9 mouse cellular contexts compared by ENCODE assay signal in the genomic region with DNA sequence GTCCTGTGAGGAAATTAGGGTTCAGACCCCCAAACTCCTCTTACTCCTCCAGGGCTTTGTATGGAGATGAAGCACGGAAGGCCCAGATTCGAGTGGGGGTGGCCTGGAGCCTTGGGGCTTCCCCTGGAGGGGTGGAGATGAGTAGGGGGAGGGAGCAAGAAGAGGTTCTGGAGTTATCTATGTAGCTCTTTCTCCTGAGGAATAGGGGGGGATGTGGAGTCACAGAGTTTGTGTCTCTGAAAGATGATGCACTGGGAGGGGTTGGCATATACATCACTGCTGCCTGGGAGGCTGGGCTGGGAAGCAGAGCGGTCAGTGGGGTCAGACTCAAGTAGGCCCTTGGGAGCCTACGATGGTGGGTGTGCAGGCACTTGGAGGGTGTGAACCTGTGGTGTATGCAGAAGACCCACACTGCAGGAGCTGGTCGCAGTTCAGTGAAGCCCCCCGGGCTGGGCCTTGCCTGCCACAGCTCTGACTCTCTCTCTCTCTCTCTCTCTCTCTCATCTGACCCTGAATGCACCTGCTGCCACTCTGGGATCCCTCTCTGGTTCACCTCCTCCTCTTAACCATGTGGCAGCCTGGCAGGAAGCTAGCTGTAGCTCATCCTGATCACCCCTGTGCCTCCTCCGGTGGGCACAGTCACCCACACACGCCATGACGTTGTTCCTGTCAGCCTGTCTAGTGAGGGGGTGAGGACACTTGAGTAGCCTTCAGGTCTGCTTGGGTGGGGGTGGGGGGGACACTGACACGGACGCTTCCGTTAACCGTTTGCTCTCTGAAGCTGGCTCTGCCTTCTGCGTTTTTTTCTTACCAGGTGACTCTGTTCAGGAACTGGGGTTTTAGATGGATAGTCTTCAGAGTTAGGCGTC. TPM values are rescaled to one million over a fixed set of nuclear protein-coding genes. Genes with fewer than 3 reads are reported as not detected.
DNase-seq lines count a peak whose midpoint lies in the region; ATAC-seq and TF ChIP-seq lines count a peak whose summit lies in the region.
"Had no signal": no experiment of that assay in that cellular context is flagged by ENCODE, and none has a peak within 500 bp of the region (broad histone marks: within the 10 kb centered on the region; RNA-seq: fewer than 3 reads in every experiment).

No protein-coding gene starts in this region.

- H3K36me3 ChIP-seq in CH12.LX (replicated peaks in 1 of 2; ENCODE audit: control insufficient read depth in 1 of 2, insufficient read depth in 1 of 2, low read length in 1 of 2) = no peaks in the 10 kb centered on the region
- H3K36me3 ChIP-seq in heart, embryonic 15.5 days = no peaks in the 10 kb centered on the region
- no peaks in the 10 kb centered on the region for H3K36me3 ChIP-seq in liver, embryonic 13.5 days
- no peaks in the 10 kb centered on the region for H3K36me3 ChIP-seq in small intestine, adult 2 months (ENCODE audit: control insufficient read depth, insufficient read depth, low read length)

- H3K27ac ChIP-seq in CH12.LX (ENCODE audit: insufficient read depth, low read depth) = peak overlapping the region; percentile 71
- peak overlapping the region; percentile 99 for H3K27ac ChIP-seq in heart, embryonic 15.5 days
- no peak overlapping the region for H3K27ac ChIP-seq in liver, embryonic 13.5 days
- peak overlapping the region; percentile 33 for H3K27ac ChIP-seq in small intestine, adult 2 months (ENCODE audit: insufficient read depth, low read depth, low read length)

- dilution Hi-C loops in CH12.LX (cut with MboI; ENCODE audit: extremely low pct_ligation_motif_present, extremely low pct_unique_long_range_greater_than_20kb, low sequenced_read_pairs) = no loop called here

- H3K27me3 ChIP-seq in CH12.LX (replicated peaks) = no peaks in the 10 kb centered on the region
- H3K27me3 ChIP-seq in heart, embryonic 15.5 days = no peaks in the 10 kb centered on the region
- H3K27me3 ChIP-seq in liver, embryonic 13.5 days = peaks cover 69% of the 10 kb centered on the region
- no peaks in the 10 kb centered on the region for H3K27me3 ChIP-seq in small intestine, adult 2 months (ENCODE audit: control insufficient read depth, insufficient read depth, low read length)

- H3K4me1 ChIP-seq in CH12.LX (ENCODE audit: control insufficient read depth in 1 of 2, insufficient read depth in 2 of 2) = peaks cover 30 to 66% of the 10 kb centered on the region in 2 experiments
- peaks cover 83% of the 10 kb centered on the region for H3K4me1 ChIP-seq in heart, embryonic 15.5 days (replicated peaks)
- peaks cover 90% of the 10 kb centered on the region for H3K4me1 ChIP-seq in liver, embryonic 13.5 days (replicated peaks)
- peaks cover 57% of the 10 kb centered on the region for H3K4me1 ChIP-seq in small intestine, adult 2 months (ENCODE audit: control insufficient read depth, insufficient read depth, insufficient read length, low read length)

- in situ Hi-C loops in CH12.LX (cut with MboI; ENCODE audit: low pct_ligation_motif_present, low pct_unique_long_range_greater_than_20kb, low sequenced_read_pairs) = loop anchor here (5.0 kb wide), 1 partner anchor 33 kb away; no protein-coding TSS in a partner anchor

- H3K79me2 ChIP-seq in CH12.LX (replicated peaks; ENCODE audit: control insufficient read depth, extremely low read depth, insufficient read depth, poor library complexity, severe bottlenecking) = peaks cover 3% of the 10 kb centered on the region; the same call in 1 of the 2 replicates

- TF ChIP-seq CTCF in CH12.LX (conservative IDR thresholded peaks at IDR 0.05 in 1 of 2, IDR thresholded peaks at IDR 0.05 in 1 of 2; ENCODE audit: low read depth in 2 of 2, low read length in 2 of 2) = 0 out of 4 replicates have a peak, but pooled peaks of 1 of the 2 experiments have one; percentile 12
- TF ChIP-seq CTCF in small intestine, adult 2 months (IDR thresholded peaks at IDR 0.05; ENCODE audit: extremely low read depth, insufficient read length, insufficient replicate concordance, low read depth, low read length) = no peak

- no peak; the same call in 1 of the 2 replicates for TF ChIP-seq RAD21 in CH12.LX (IDR thresholded peaks at IDR 0.05; ENCODE audit: low read depth, low read length)

- DNase-seq in heart, adult 11 months = peak; percentile 95
- DNase-seq in heart, adult 8-10 months (ENCODE audit: low spot score) = no peak
- DNase-seq in CH12.LX (ENCODE audit: extremely low read depth) = peak; percentile 74
- no peak for DNase-seq in liver, embryonic 13.5 days
- no peak for DNase-seq in yolk sac, embryonic 10.5 days (ENCODE audit: low spot score)

- no peak for ATAC-seq in heart, embryonic 15.5 days (replicated peaks; ENCODE audit: insufficient number of reproducible peaks, insufficient read depth, low FRiP score, low read depth)
- no peak for ATAC-seq in liver, embryonic 13.5 days (ENCODE audit: low read depth)
- no peak for ATAC-seq in erythroid progenitor cell, adult 5-6 weeks (replicated peaks; ENCODE audit: low FRiP score, poor library complexity, severe bottlenecking)

- peaks cover 5% of the 10 kb centered on the region for H3K9me3 ChIP-seq in CH12.LX (replicated peaks; ENCODE audit: low read length)
- no peaks in the 10 kb centered on the region for H3K9me3 ChIP-seq in heart, embryonic 15.5 days (replicated peaks)
- H3K9me3 ChIP-seq in liver, embryonic 13.5 days (replicated peaks) = no peaks in the 10 kb centered on the region

- 33% methylated on average over 15 of the region's 15 CpGs for WGBS in heart, embryonic 15.5 days
- 42% methylated on average over 15 of the region's 15 CpGs for WGBS in liver, embryonic 13.5 days (ENCODE audit: insufficient replicate concordance)
- 69% methylated on average over 15 of the region's 15 CpGs for WGBS in small intestine, adult 2 months

- no peak for TF ChIP-seq POLR2A in CH12.LX (IDR thresholded peaks at IDR 0.05; ENCODE audit: low read depth, low read length)
- TF ChIP-seq POLR2A in small intestine, adult 2 months (IDR thresholded peaks at IDR 0.05; ENCODE audit: low read depth, low read length) = no peak

- H3K4me3 ChIP-seq in CH12.LX (replicated peaks in 1 of 3; ENCODE audit: low read depth in 2 of 3, low read length in 2 of 3, poor library complexity in 1 of 3) = peak overlapping the region; percentile 72 to 90 (median 76)
- peak overlapping the region; percentile 80 for H3K4me3 ChIP-seq in heart, embryonic 15.5 days
- peak overlapping the region; percentile 66; the same call in 1 of the 2 replicates for H3K4me3 ChIP-seq in liver, embryonic 13.5 days (replicated peaks)
- peak overlapping the region; percentile 95 for H3K4me3 ChIP-seq in small intestine, adult 2 months (ENCODE audit: low read depth, low read length)

- TF ChIP-seq EP300 in CH12.LX (IDR thresholded peaks at IDR 0.05; ENCODE audit: low read length) = 0 out of 2 replicates have a peak, but pooled peaks have one; percentile 7

- peak overlapping the region; percentile 0; the same call in 1 of the 2 replicates for H3K9ac ChIP-seq in CH12.LX (ENCODE audit: insufficient read depth, low read depth)
- H3K9ac ChIP-seq in heart, embryonic 15.5 days = peak overlapping the region; percentile 85
- no peak overlapping the region for H3K9ac ChIP-seq in liver, embryonic 13.5 days

- H3K4me2 ChIP-seq in CH12.LX (ENCODE audit: insufficient read depth, low read depth, poor library complexity, severe bottlenecking) = peak overlapping the region; percentile 80
- peak overlapping the region; percentile 83 for H3K4me2 ChIP-seq in heart, embryonic 15.5 days
- peak overlapping the region; percentile 89 for H3K4me2 ChIP-seq in liver, embryonic 13.5 days

TF ChIP-seq in CH12.LX, 34 proteins besides CTCF, POLR2A, EP300 and RAD21 (continues in another document):
- no peak for TF ChIP-seq E2F4 (IDR thresholded peaks at IDR 0.05; ENCODE audit: insufficient replicate concordance, low read depth, low read length)
- TF ChIP-seq IRF4 (IDR thresholded peaks at IDR 0.05; ENCODE audit: low read depth, low read length) = no peak; the same call in 1 of the 2 replicates
- TF ChIP-seq MAX (IDR thresholded peaks at IDR 0.05; ENCODE audit: low read length) = peak; percentile 69; the same call in 1 of the 2 replicates
- no peak for TF ChIP-seq JUND (conservative IDR thresholded peaks at IDR 0.05; ENCODE audit: low read depth, low read length)
- no peak for TF ChIP-seq GABPA (IDR thresholded peaks at IDR 0.05; ENCODE audit: insufficient replicate concordance, low read depth, low read length)
- peak; percentile 36; the same call in 1 of the 2 replicates for TF ChIP-seq MXI1 (IDR thresholded peaks at IDR 0.05; ENCODE audit: low read depth, low read length)
- TF ChIP-seq RCOR1 (conservative IDR thresholded peaks at IDR 0.05; ENCODE audit: low read depth, low read length) = no peak

RNA-seq across cellular contexts. Expression of a gene that starts 11.7 kb away (rescaled TPM):
- 10 to 100 TPM; 10.8 to 13.5 (median 11.9) TPM for total RNA-seq in heart, adult 8-10 months (2022)
- 11.1 and 12.1 TPM in 2 replicates for total RNA-seq in CH12.LX (2012; rRNA removed)
- total RNA-seq in CH12.LX (2014; rRNA removed) = 2.7 and 4.5 TPM in 2 replicates
- polyA plus RNA-seq in CH12.LX (2012; ENCODE audit: insufficient read length, low read depth) = 12.4 and 13.7 TPM in 2 replicates
- 26.2 and 31.0 TPM in 2 replicates for polyA plus RNA-seq in heart, embryonic 15.5 days (2015; fragmentation: Nextera tagmentation; extraction: Ambion mirVana)
- polyA plus RNA-seq in liver, embryonic 13.5 days (2015; fragmentation: Nextera tagmentation; extraction: Ambion mirVana) = 3.4 and 3.8 TPM in 2 replicates
- polyA plus RNA-seq in small intestine, adult 2 months (2012; rRNA removed) = 25.3 and 56.3 TPM in 2 replicates
- total RNA-seq in erythroid progenitor cell, adult 5-6 weeks (2015; ENCODE audit: low replicate concordance) = 4.3 and 18.4 TPM in 2 replicates
- 0.51 and 1.4 TPM in 2 replicates for total RNA-seq in erythroid progenitor cell, adult 5-6 weeks (2017; ENCODE audit: low replicate concordance)

RNA-seq across cellular contexts. Expression of a gene that starts 31.7 kb away (rescaled TPM):
- under 1 TPM; 0.16 to 0.49 (median 0.25) TPM for total RNA-seq in heart, adult 8-10 months (2022)
- 47.4 and 78.9 TPM in 2 replicates for total RNA-seq in CH12.LX (2012; rRNA removed)
- 93.7 and 99.3 TPM in 2 replicates for total RNA-seq in CH12.LX (2014; rRNA removed)
- 81.3 and 91.9 TPM in 2 replicates for polyA plus RNA-seq in CH12.LX (2012; ENCODE audit: insufficient read length, low read depth)
- 14.2 and 20.4 TPM in 2 replicates for polyA plus RNA-seq in heart, embryonic 15.5 days (2015; fragmentation: Nextera tagmentation; extraction: Ambion mirVana)
- 69.1 and 79.8 TPM in 2 replicates for polyA plus RNA-seq in liver, embryonic 13.5 days (2015; fragmentation: Nextera tagmentation; extraction: Ambion mirVana)
- 0.37 and 0.65 TPM in 2 replicates for polyA plus RNA-seq in small intestine, adult 2 months (2012; rRNA removed)
- total RNA-seq in erythroid progenitor cell, adult 5-6 weeks (2015; ENCODE audit: low replicate concordance) = 72.4 and 84.3 TPM in 2 replicates
- 96.1 and 116 TPM in 2 replicates for total RNA-seq in erythroid progenitor cell, adult 5-6 weeks (2017; ENCODE audit: low replicate concordance)

RNA-seq across cellular contexts. Expression of a gene that starts 43.5 kb away (rescaled TPM):
- under 1 TPM in 1 of 4 experiments, not detected in 3; 0.44 TPM for total RNA-seq in heart, adult 8-10 months (2022)
- 0.47 and 0.50 TPM in 2 replicates for total RNA-seq in CH12.LX (2012; rRNA removed)
- total RNA-seq in CH12.LX (2014; rRNA removed) = not detected in 2 replicates
- not detected in 2 replicates for polyA plus RNA-seq in CH12.LX (2012; ENCODE audit: insufficient read length, low read depth)
- polyA plus RNA-seq in heart, embryonic 15.5 days (2015; fragmentation: Nextera tagmentation; extraction: Ambion mirVana) = 3.6 and 4.4 TPM in 2 replicates
- polyA plus RNA-seq in liver, embryonic 13.5 days (2015; fragmentation: Nextera tagmentation; extraction: Ambion mirVana) = not detected in 2 replicates
- 3.6 and 5.8 TPM in 2 replicates for polyA plus RNA-seq in small intestine, adult 2 months (2012; rRNA removed)
- total RNA-seq in erythroid progenitor cell, adult 5-6 weeks (2015; ENCODE audit: low replicate concordance) = not detected in 2 replicates
- not detected in 2 replicates for total RNA-seq in erythroid progenitor cell, adult 5-6 weeks (2017; ENCODE audit: low replicate concordance)
- total RNA-seq: adrenal gland, adult 18-20 months had no signal

Comparison
In these comparisons a context has a peak if more than half of its experiments do, and no peak if none do; other contexts are left out.
1. DNase-seq: peak in heart, adult 11 months (single experiment) and CH12.LX (single experiment); none in heart, adult 8-10 months (single experiment), liver, embryonic 13.5 days (single experiment) and yolk sac, embryonic 10.5 days (single experiment).
2. Peak in every context shown above with its lines, with median percentiles within 50 percentile points of each other: H3K4me2 ChIP-seq and H3K4me3 ChIP-seq.